Mouse (Mus musculus): ENCODE measurements around the gene Edn2. TPM values are rescaled to one million over a fixed set of nuclear protein-coding genes. Genes with fewer than 3 reads are reported as not detected.

Edn2 gene
- total RNA-seq, 2 experiments from 2014 or later: not detected

GRCm38 (mm10) chr4:120200551-120201266, 39.7 kb downstream of the Edn2 start:
- DNase-seq (ENCODE audit: low spot score in 2 of 2): no peak

GRCm38 (mm10) chr4:120204357-120204942, 43.4 kb downstream of the Edn2 start:
- DNase-seq (ENCODE audit: low spot score in 2 of 2): no peak

- no peak for DNase-seq (ENCODE audit: low spot score in 2 of 2)
Measured at GRCm38 (mm10) chr4:120206471-120206891, 45.5 kb downstream of the Edn2 start.

GRCm38 (mm10) chr4:120212080-120212479, 51.1 kb downstream of the Edn2 start:
- no peak for DNase-seq (ENCODE audit: low spot score in 2 of 2)

- DNase-seq (ENCODE audit: low spot score in 2 of 2): no peak
Measured at GRCm38 (mm10) chr4:120212812-120213211, 51.8 kb downstream of the Edn2 start.

GRCm38 (mm10) chr4:120215915-120216591, 55.0 kb downstream of the Edn2 start:
- DNase-seq (ENCODE audit: low spot score in 2 of 2): peak in 1 of 2 experiments; percentile 47

- no peak for DNase-seq (ENCODE audit: low spot score in 2 of 2)
Measured at GRCm38 (mm10) chr4:120216883-120217282, 55.9 kb downstream of the Edn2 start.

Other genes with a start within 250 kb of the Edn2 start
- not detected for gene AL607142.1, start 96.2 kb upstream of the Edn2 start, total RNA-seq (2021)
- gene Foxo6, start 126.1 kb downstream of the Edn2 start, total RNA-seq (2021): 10 to 100 TPM in 1 of 2 experiments, 1 to 10 TPM in 1; 8.8 to 10.2 TPM
- gene Scmh1, start 244.1 kb downstream of the Edn2 start, total RNA-seq (2021): 10 to 100 TPM; 45.8 to 51.2 TPM

Data from gastrocnemius, postnatal 4 days (tissue).